Mouse (Mus musculus) midbrain, embryonic 14.5 days (tissue): ENCODE measurements around the gene Fhod1. TPM values are rescaled to one million over a fixed set of nuclear protein-coding genes. Genes with fewer than 3 reads are reported as not detected.

Experiments
- ATAC-seq: fragments of 200-750 bp; cut with Nextera tagmentation; 2 replicates; pipeline ENCODE4 v1.8.0; 2017; ENCODE audit warnings: moderate number of reproducible peaks, moderate library complexity; ENCODE audit not compliant: low FRiP score, low TSS enrichment
- DNase-seq: peaks from one replicate; pipeline ENCODE4 v3.0.0-alpha.2; 2015
- H3K27ac ChIP-seq: fragments of 300-500 bp; sonication (generic); replicated peaks from 2 replicates; pipeline ENCODE4 v1.5.1; 2014; ENCODE audit warnings: mild to moderate bottlenecking, low read depth, low read length, moderate library complexity
- H3K27me3 ChIP-seq: fragments of 300-500 bp; sonication (generic); 2 replicates; pipeline ENCODE4 v1.6.1; 2014; ENCODE audit warnings: low read length, control low read depth, mixed read lengths; ENCODE audit not compliant: control insufficient read depth, insufficient read depth
- H3K36me3 ChIP-seq: fragments of 300-500 bp; sonication (generic); 2 replicates; pipeline ENCODE4 v1.6.1; 2014; ENCODE audit warnings: low read length, control low read depth; ENCODE audit not compliant: control insufficient read depth, insufficient read depth
- H3K4me1 ChIP-seq: fragments of 300-500 bp; sonication (generic); 2 replicates; pipeline ENCODE4 v1.6.1; 2014; ENCODE audit warnings: mild to moderate bottlenecking, antibody characterized with exemption, low read length, control low read depth; ENCODE audit not compliant: control insufficient read depth, insufficient read depth
- H3K4me2 ChIP-seq: fragments of 300-500 bp; sonication (generic); 2 replicates; pipeline ENCODE4 v1.6.1; 2014; ENCODE audit warnings: mild to moderate bottlenecking, low read length, moderate library complexity
- H3K4me3 ChIP-seq: fragments of 300-500 bp; sonication (generic); replicated peaks from 2 replicates; pipeline ENCODE4 v1.5.1; 2014; ENCODE audit warnings: low read depth, low read length
- H3K9ac ChIP-seq: fragments of 300-500 bp; sonication (generic); replicated peaks from 2 replicates; pipeline ENCODE4 v1.6.1; 2014; ENCODE audit warnings: mild to moderate bottlenecking, low read length, moderate library complexity
- H3K9me3 ChIP-seq: fragments of 300-500 bp; sonication (generic); 2 replicates; pipeline ENCODE4 v1.6.1; 2016; ENCODE audit warnings: low read length, control low read depth, mixed read lengths; ENCODE audit not compliant: control insufficient read depth
- WGBS: fragments of 180-500 bp; shearing (Covaris S2); extraction: QIAGEN DNeasy Blood & Tissue Kit; methylation state at CpG from one replicate; pipeline ENCODE4 v1.1.7; 2014; 5-methylcytosine and 5-hydroxymethylcytosine counted together
- polyA plus RNA-seq: library from polyadenylated mRNA; unstranded; fragments of >200 nt; fragmentation: Nextera tagmentation; extraction: Ambion mirVana; gene quantifications from 2 replicates; pipeline ENCODE4 v1.2.1, GENCODE M21; 2014

Gene Fhod1
- polyA plus RNA-seq, 1 experiment from 2014 or later = 0.84 TPM

DNA sequence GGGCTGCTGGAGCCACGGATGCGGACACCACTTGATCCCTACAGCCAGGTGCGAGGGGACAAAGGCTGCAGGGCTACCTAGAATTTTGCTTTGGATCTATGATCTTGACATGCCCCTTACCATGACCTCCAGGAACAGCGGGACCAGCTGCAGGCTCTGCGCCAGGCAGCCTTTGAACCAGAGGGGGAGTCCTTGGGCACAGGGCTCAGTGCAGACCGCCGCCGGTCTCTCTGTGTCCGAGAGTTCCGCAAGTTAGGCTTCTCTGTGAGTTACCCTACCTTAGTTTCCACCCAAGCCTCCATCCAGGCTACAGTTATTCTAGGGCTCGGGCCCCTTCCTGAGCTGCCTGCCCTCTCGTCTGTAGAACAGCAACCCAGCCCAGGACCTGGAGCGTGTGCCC lies 40.1 kb downstream of the Fhod1 start:
- Histone ChIP-seq H3K27me3 (no peaks in the 10 kb centered on the region), H3K9ac (no peak overlapping the region), H3K4me2 (no peak overlapping the region), H3K4me3 (no peak overlapping the region), H3K9me3 (no peaks in the 10 kb centered on the region), H3K4me1 (peaks cover 8% of the 10 kb centered on the region; the same call in 1 of the 2 replicates), H3K36me3 (peaks cover 73% of the 10 kb centered on the region), H3K27ac (no peak overlapping the region)
- no peak for ATAC-seq
- no peak for DNase-seq
- WGBS = 96% methylated on average over 13 of the region's 13 CpGs

DNA sequence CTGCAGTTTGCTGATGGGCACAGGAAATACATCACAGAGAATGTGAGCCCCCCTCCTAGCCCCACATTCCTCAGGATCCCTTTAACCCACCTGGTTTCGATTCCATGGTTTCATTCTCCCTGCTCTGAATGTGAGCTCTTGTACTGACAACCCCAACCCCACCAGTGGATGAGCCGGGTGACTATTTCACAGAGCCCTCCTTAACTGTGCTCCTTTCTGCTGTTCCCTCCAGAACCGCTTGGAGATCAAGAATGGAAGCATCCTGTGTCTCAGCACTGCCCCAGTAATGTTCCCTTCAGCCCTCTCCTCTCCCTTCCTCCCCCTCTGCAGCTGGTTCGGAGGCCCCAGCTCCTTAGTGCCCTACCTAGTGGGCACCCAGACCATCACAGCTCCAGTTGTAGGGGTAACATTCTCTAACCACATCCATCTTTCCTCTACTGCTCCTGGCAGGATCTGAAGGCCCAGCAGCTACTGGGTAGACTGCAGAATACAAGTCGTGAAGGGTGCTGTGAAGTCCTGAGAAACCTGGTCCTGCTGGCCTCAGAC lies 41.5 kb downstream of the Fhod1 start:
- 0 out of 2 replicates have a peak overlapping the region, but pooled peaks have one; percentile 16 for H3K9ac ChIP-seq
- H3K36me3 ChIP-seq = peaks cover 81% of the 10 kb centered on the region
- no peaks in the 10 kb centered on the region for H3K27me3 ChIP-seq
- peaks cover 8% of the 10 kb centered on the region; the same call in 1 of the 2 replicates for H3K4me1 ChIP-seq
- 63% methylated on average over 5 of the region's 5 CpGs for WGBS
- peak overlapping the region; percentile 40 for H3K4me2 ChIP-seq
- DNase-seq = no peak
- H3K27ac ChIP-seq = no peak overlapping the region
- H3K4me3 ChIP-seq = no peak overlapping the region
- no peak for ATAC-seq
- H3K9me3 ChIP-seq = no peaks in the 10 kb centered on the region

DNA sequence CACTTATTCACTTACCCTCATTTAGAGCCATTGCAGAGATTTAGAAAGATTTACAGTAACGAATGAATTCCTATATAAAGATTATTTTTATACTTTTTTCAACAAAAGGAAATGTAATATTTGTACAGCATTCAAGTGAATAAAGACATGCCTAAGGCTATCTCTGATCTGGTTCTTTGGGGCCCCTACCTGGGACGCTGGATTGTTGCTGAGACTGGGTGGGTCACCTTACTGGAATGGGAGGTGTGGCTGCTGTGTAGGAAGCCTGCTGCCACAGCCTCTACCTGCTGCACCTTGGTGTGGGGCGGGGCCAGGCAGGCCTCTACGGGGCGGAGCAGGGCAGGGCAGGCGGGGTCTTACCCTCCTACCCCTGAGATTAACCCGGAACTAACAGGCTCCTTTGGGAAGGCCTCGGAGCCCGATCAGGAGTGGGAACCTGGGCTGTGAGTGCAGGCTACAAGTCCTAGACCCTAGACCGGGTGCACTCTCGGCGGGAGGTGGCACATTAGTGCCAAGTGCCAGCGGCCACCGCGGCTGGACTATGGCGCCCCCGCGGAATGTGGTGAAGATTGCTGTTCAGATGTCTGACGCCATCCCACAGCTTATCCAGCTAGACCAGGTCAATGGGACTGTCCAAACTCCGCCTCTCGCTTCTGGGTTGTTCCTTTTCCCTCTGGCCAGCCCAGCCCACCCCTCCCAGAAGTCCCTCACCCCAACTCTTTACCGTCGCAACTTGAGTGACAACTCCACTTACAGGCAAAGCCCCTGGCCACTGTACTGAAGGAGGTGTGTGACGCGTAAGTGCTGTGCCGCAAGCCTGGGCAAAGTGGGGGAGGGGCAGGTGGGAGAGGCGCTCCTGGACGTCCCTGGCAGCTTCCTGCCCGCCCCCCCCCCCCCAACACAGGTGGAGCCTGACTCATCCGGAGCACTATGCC lies 42.3 kb downstream of the Fhod1 start, which contains the start of gene Elmo3:
Gene Elmo3, plus strand, starts transcription at position 391 of the 935 bp plus-strand sequence.
- Histone ChIP-seq H3K27me3 (no peaks in the 10 kb centered on the region), H3K4me1 (peaks cover 8% of the 10 kb centered on the region; the same call in 1 of the 2 replicates), H3K27ac (0 out of 2 replicates have a peak within 1 kb of the TSS, but pooled peaks have one; percentile 26), H3K4me2 (peak within 1 kb of the TSS; percentile 40), H3K9me3 (no peaks in the 10 kb centered on the region), H3K4me3 (no peak within 1 kb of the TSS), H3K9ac (0 out of 2 replicates have a peak within 1 kb of the TSS, but pooled peaks have one; percentile 16), H3K36me3 (peaks cover 87% of the 10 kb centered on the region)
- DNase-seq (peak; percentile 50), ATAC-seq (peak; percentile 67)
- 8% methylated on average over 30 of the region's 30 CpGs for WGBS

- Histone ChIP-seq H3K9ac (no peak overlapping the region), H3K36me3 (peaks cover 88% of the 10 kb centered on the region), H3K4me2 (no peak overlapping the region), H3K27me3 (no peaks in the 10 kb centered on the region), H3K27ac (no peak overlapping the region), H3K9me3 (no peaks in the 10 kb centered on the region), H3K4me1 (peaks cover 9% of the 10 kb centered on the region; the same call in 1 of the 2 replicates), H3K4me3 (no peak overlapping the region)
- 78% methylated on average over 9 of the region's 9 CpGs for WGBS
- ATAC-seq = peak; percentile 33; the same call in 1 of the 2 replicates
- peak; percentile 49 for DNase-seq
Observed at GRCm38 (mm10) chr8:105304325-105305210, 43.2 kb downstream of the Fhod1 start.

- no peaks in the 10 kb centered on the region for H3K9me3 ChIP-seq
- 89% methylated on average over 9 of the region's 9 CpGs for WGBS
- no peak overlapping the region for H3K27ac ChIP-seq
- no peak overlapping the region for H3K4me3 ChIP-seq
- ATAC-seq = no peak
- H3K4me2 ChIP-seq = no peak overlapping the region
- peaks cover 13% of the 10 kb centered on the region; the same call in 1 of the 2 replicates for H3K4me1 ChIP-seq
- H3K36me3 ChIP-seq = peaks cover 87% of the 10 kb centered on the region
- no peak overlapping the region for H3K9ac ChIP-seq
- H3K27me3 ChIP-seq = no peaks in the 10 kb centered on the region
- DNase-seq = no peak
Observed at GRCm38 (mm10) chr8:105303874-105304273, 43.9 kb downstream of the Fhod1 start.

DNA sequence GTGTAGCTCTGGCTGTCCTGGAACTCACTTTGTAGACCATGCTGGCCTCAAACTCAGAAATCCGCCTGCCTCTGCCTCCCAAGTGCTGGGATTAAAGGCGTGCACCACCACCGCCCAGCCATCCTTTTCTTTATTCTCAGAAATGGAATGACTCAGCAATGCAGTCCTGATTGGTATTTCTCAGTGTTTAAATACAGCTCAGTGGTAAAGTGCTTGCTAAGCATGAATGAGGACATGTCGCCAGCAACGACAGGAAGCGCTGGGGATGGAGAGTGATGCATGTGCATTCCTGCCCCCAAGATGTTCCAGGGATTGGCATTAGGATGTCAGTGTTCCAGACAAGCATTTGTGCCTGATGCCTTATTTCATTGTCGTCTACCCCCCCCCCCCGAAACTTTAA lies 44.4 kb downstream of the Fhod1 start:
- Histone ChIP-seq H3K9ac (no peak overlapping the region), H3K27me3 (no peaks in the 10 kb centered on the region), H3K4me2 (no peak overlapping the region), H3K9me3 (no peaks in the 10 kb centered on the region), H3K36me3 (peaks cover 87% of the 10 kb centered on the region), H3K4me1 (peaks cover 18% of the 10 kb centered on the region; the same call in 1 of the 2 replicates), H3K4me3 (no peak overlapping the region), H3K27ac (no peak overlapping the region)
- DNase-seq (no peak), ATAC-seq (no peak)
- 81% methylated on average over 8 of the region's 8 CpGs for WGBS

GRCm38 (mm10) chr8:105299962-105300361 lies 47.8 kb downstream of the Fhod1 start:
- peaks cover 12% of the 10 kb centered on the region for H3K4me1 ChIP-seq
- WGBS = 95% methylated on average over 8 of the region's 8 CpGs
- DNase-seq (no peak), ATAC-seq (no peak)
- peaks cover 64% of the 10 kb centered on the region for H3K36me3 ChIP-seq
- H3K4me2 ChIP-seq = no peak overlapping the region
- no peak overlapping the region for H3K4me3 ChIP-seq
- no peaks in the 10 kb centered on the region for H3K27me3 ChIP-seq
- H3K9me3 ChIP-seq = no peaks in the 10 kb centered on the region
- H3K9ac ChIP-seq = no peak overlapping the region
- no peak overlapping the region for H3K27ac ChIP-seq
